Comparison of ENCODE assay signal across 8 mouse cellular contexts in genomic region chr6:31399206-31399549, GRCm38 (mm10). TPM values are rescaled to one million over a fixed set of nuclear protein-coding genes. Genes with fewer than 3 reads are reported as not detected.
DNase-seq lines count a peak whose midpoint lies in the region; ATAC-seq lines count a peak whose summit lies in the region.

No protein-coding gene starts in this region.

- no peaks in the 10 kb centered on the region for H3K9me3 ChIP-seq in forebrain, embryonic 12.5 days
- H3K9me3 ChIP-seq in liver, embryonic 11.5 days (ENCODE audit: control insufficient read depth, low read length) = no peaks in the 10 kb centered on the region
- H3K9me3 ChIP-seq in stomach, embryonic 14.5 days (ENCODE audit: control insufficient read depth, low read depth, low read length) = no peaks in the 10 kb centered on the region

- DNase-seq in cerebellum, adult 9-10 months = peak; percentile 24
- DNase-seq in cerebellum, postnatal 36 days = no peak
- peak; percentile 40 for DNase-seq in 3T3-L1 (ENCODE audit: low read depth, low spot score)
- DNase-seq in liver, embryonic 11.5 days (ENCODE audit: low spot score) = no peak
- no peak for DNase-seq in adrenal gland, postnatal 25 days
- no peak for DNase-seq in MN1 (ENCODE audit: low spot score)

- H3K27me3 ChIP-seq in forebrain, embryonic 12.5 days = no peaks in the 10 kb centered on the region
- H3K27me3 ChIP-seq in liver, embryonic 11.5 days (replicated peaks; ENCODE audit: control insufficient read depth, insufficient read depth, low read length) = no peaks in the 10 kb centered on the region
- no peaks in the 10 kb centered on the region for H3K27me3 ChIP-seq in stomach, embryonic 14.5 days (ENCODE audit: control insufficient read depth, insufficient read depth, low read length)

- peak overlapping the region; percentile 98 for H3K9ac ChIP-seq in forebrain, embryonic 12.5 days
- H3K9ac ChIP-seq in liver, embryonic 11.5 days (ENCODE audit: low read depth, low read length) = peak overlapping the region; percentile 98
- peak overlapping the region; percentile 94 for H3K9ac ChIP-seq in stomach, embryonic 14.5 days (replicated peaks; ENCODE audit: low read depth, low read length)

- WGBS in forebrain, embryonic 12.5 days = under 1% methylated on average over 25 of the region's 28 CpGs
- under 1% methylated on average over 28 of the region's 28 CpGs for WGBS in liver, embryonic 11.5 days
- under 1% methylated on average over 28 of the region's 28 CpGs for WGBS in stomach, embryonic 14.5 days

- H3K4me2 ChIP-seq in forebrain, embryonic 12.5 days = peak overlapping the region; percentile 84
- peak overlapping the region; percentile 73 for H3K4me2 ChIP-seq in liver, embryonic 11.5 days
- H3K4me2 ChIP-seq in stomach, embryonic 14.5 days (replicated peaks; ENCODE audit: low read depth, low read length) = peak overlapping the region; percentile 97

- H3K4me1 ChIP-seq in forebrain, embryonic 12.5 days = peaks cover 36% of the 10 kb centered on the region
- H3K4me1 ChIP-seq in liver, embryonic 11.5 days (replicated peaks; ENCODE audit: control insufficient read depth, insufficient read depth, low read length) = peaks cover 45% of the 10 kb centered on the region
- H3K4me1 ChIP-seq in stomach, embryonic 14.5 days (ENCODE audit: control insufficient read depth, insufficient read depth, low read length) = peaks cover 18% of the 10 kb centered on the region

- H3K27ac ChIP-seq in forebrain, embryonic 12.5 days = peak overlapping the region; percentile 91
- H3K27ac ChIP-seq in liver, embryonic 11.5 days (ENCODE audit: low read depth, low read length) = peak overlapping the region; percentile 92
- peak overlapping the region; percentile 93 for H3K27ac ChIP-seq in stomach, embryonic 14.5 days (ENCODE audit: low read length)

- ATAC-seq in forebrain, embryonic 12.5 days (ENCODE audit: low FRiP score) = peak; percentile 74
- ATAC-seq in liver, embryonic 11.5 days (replicated peaks; ENCODE audit: low FRiP score) = peak; percentile 30
- 0 out of 2 replicates have a peak, but pooled peaks have one; percentile 20 for ATAC-seq in stomach, embryonic 14.5 days (ENCODE audit: insufficient number of reproducible peaks, insufficient read depth, low FRiP score, low read depth)

- peak overlapping the region; percentile 90 for H3K4me3 ChIP-seq in forebrain, embryonic 12.5 days (replicated peaks)
- H3K4me3 ChIP-seq in liver, embryonic 11.5 days (ENCODE audit: low read depth, low read length) = peak overlapping the region; percentile 96
- H3K4me3 ChIP-seq in stomach, embryonic 14.5 days (ENCODE audit: low read depth, low read length) = peak overlapping the region; percentile 72

- no peaks in the 10 kb centered on the region for H3K36me3 ChIP-seq in forebrain, embryonic 12.5 days (replicated peaks)
- H3K36me3 ChIP-seq in liver, embryonic 11.5 days (ENCODE audit: control insufficient read depth, insufficient read depth, low read length) = no peaks in the 10 kb centered on the region
- no peaks in the 10 kb centered on the region for H3K36me3 ChIP-seq in stomach, embryonic 14.5 days (ENCODE audit: control insufficient read depth, insufficient read depth, low read length)

RNA-seq across cellular contexts. Expression of gene Mkln1, which starts 0.6 kb away (rescaled TPM):
- polyA plus RNA-seq in forebrain, embryonic 12.5 days (2016; fragmentation: Nextera tagmentation; extraction: Ambion mirVana) = 187 and 208 TPM in 2 replicates
- polyA plus RNA-seq in liver, embryonic 11.5 days (2014; fragmentation: Nextera tagmentation; extraction: Ambion mirVana) = 196 and 222 TPM in 2 replicates
- polyA plus RNA-seq in stomach, embryonic 14.5 days (2014; fragmentation: Nextera tagmentation; extraction: Ambion mirVana) = 178 and 186 TPM in 2 replicates
- 182 and 190 TPM in 2 replicates for total RNA-seq in adrenal gland, postnatal 25 days (2021)

Comparison
In these comparisons a context has a peak if more than half of its experiments do, and no peak if none do; other contexts are left out.
1. DNase-seq: peak in cerebellum, adult 9-10 months (single experiment) and 3T3-L1 (single experiment); none in cerebellum, postnatal 36 days (0 of 2), liver, embryonic 11.5 days (single experiment), adrenal gland, postnatal 25 days (single experiment) and MN1 (single experiment).
2. ATAC-seq: peak in every context shown above with its lines; median percentile 74 in forebrain, embryonic 12.5 days; 30 in liver, embryonic 11.5 days; 20 in stomach, embryonic 14.5 days.
3. Peak in every context shown above with its lines, with median percentiles within 50 percentile points of each other: H3K27ac ChIP-seq, H3K4me2 ChIP-seq, H3K4me3 ChIP-seq and H3K9ac ChIP-seq.